Mouse (Mus musculus): ENCODE results near the gene Amacr. TPM values are rescaled to one million over a fixed set of nuclear protein-coding genes. Genes with fewer than 3 reads are reported as not detected.

Amacr gene
- total and polyA plus RNA-seq, 2 experiments from 2014 or later: 10.3 to 10.6 TPM

- H3K4me1 ChIP-seq (ENCODE audit: insufficient read depth): no peaks in the 10 kb centered on the region
- DNase-seq: no peak
- no peak for TF ChIP-seq CTCF (IDR thresholded peaks at IDR 0.05; ENCODE audit: low read depth)
- H3K4me3 ChIP-seq (ENCODE audit: low read depth, low read length): no peak overlapping the region
- no peaks in the 10 kb centered on the region for H3K27me3 ChIP-seq (ENCODE audit: insufficient read depth, low read length)
- no peak overlapping the region for H3K9ac ChIP-seq
- H3K36me3 ChIP-seq (ENCODE audit: insufficient read depth): 0 out of 2 replicates have a peak, but pooled peaks cover 5% of the 10 kb centered on the region
- 50% methylated on average over 2 of the region's 2 CpGs for WGBS
- no peaks in the 10 kb centered on the region for H3K9me3 ChIP-seq (ENCODE audit: low read length)
- H3K4me2 ChIP-seq (ENCODE audit: low read depth): no peak overlapping the region
- H3K27ac ChIP-seq (ENCODE audit: low read depth, low read length): no peak overlapping the region
- no peak for ATAC-seq
Observed at GRCm38 (mm10) chr15:10990411-10990810, 8.9 kb downstream of the Amacr start.

GRCm38 (mm10) chr15:10991566-10991965 is 10.0 kb downstream of the Amacr start:
- no peaks in the 10 kb centered on the region for H3K4me1 ChIP-seq (ENCODE audit: insufficient read depth)
- no peak overlapping the region for H3K4me3 ChIP-seq (ENCODE audit: low read depth, low read length)
- H3K36me3 ChIP-seq (ENCODE audit: insufficient read depth): 0 out of 2 replicates have a peak, but pooled peaks cover 7% of the 10 kb centered on the region
- 0 out of 2 replicates have a peak, but pooled peaks have one; percentile 21 for TF ChIP-seq CTCF (IDR thresholded peaks at IDR 0.05; ENCODE audit: low read depth)
- H3K9ac ChIP-seq: no peak overlapping the region
- H3K27me3 ChIP-seq (ENCODE audit: insufficient read depth, low read length): no peaks in the 10 kb centered on the region
- no peak overlapping the region for H3K4me2 ChIP-seq (ENCODE audit: low read depth)
- 87% methylated on average over 1 of the region's 1 CpGs for WGBS
- DNase-seq: no peak
- ATAC-seq: no peak
- H3K9me3 ChIP-seq (ENCODE audit: low read length): no peaks in the 10 kb centered on the region
- no peak overlapping the region for H3K27ac ChIP-seq (ENCODE audit: low read depth, low read length)

GRCm38 (mm10) chr15:10999832-11000231 is 18.3 kb downstream of the Amacr start:
- 55% methylated on average over 5 of the region's 5 CpGs for WGBS
- Histone ChIP-seq H3K9ac (no peak overlapping the region), H3K4me2 (ENCODE audit: low read depth) (no peak overlapping the region), H3K9me3 (ENCODE audit: low read length) (no peaks in the 10 kb centered on the region), H3K27me3 (ENCODE audit: insufficient read depth, low read length) (no peaks in the 10 kb centered on the region), H3K36me3 (ENCODE audit: insufficient read depth) (0 out of 2 replicates have a peak, but pooled peaks cover 4% of the 10 kb centered on the region), H3K4me3 (ENCODE audit: low read depth, low read length) (no peak overlapping the region), H3K27ac (ENCODE audit: low read depth, low read length) (no peak overlapping the region), H3K4me1 (ENCODE audit: insufficient read depth) (no peaks in the 10 kb centered on the region)
- no peak for DNase-seq
- ATAC-seq: peak; percentile 65
- TF ChIP-seq CTCF (IDR thresholded peaks at IDR 0.05; ENCODE audit: low read depth): no peak

- Histone ChIP-seq H3K9ac (no peak within 1 kb of the TSS), H3K27me3 (ENCODE audit: insufficient read depth, low read length) (no peaks in the 10 kb centered on the region), H3K4me1 (ENCODE audit: insufficient read depth) (no peaks in the 10 kb centered on the region), H3K9me3 (ENCODE audit: low read length) (no peaks in the 10 kb centered on the region), H3K4me2 (ENCODE audit: low read depth) (no peak within 1 kb of the TSS), H3K4me3 (ENCODE audit: low read depth, low read length) (no peak within 1 kb of the TSS), H3K36me3 (ENCODE audit: insufficient read depth) (0 out of 2 replicates have a peak, but pooled peaks cover 2% of the 10 kb centered on the region), H3K27ac (ENCODE audit: low read depth, low read length) (no peak within 1 kb of the TSS)
- DNase-seq (no peak), ATAC-seq (no peak)
- WGBS: 60% methylated on average over 7 of the region's 7 CpGs
- no peak for TF ChIP-seq CTCF (IDR thresholded peaks at IDR 0.05; ENCODE audit: low read depth)
Observed at GRCm38 (mm10) chr15:11000421-11000820, 18.9 kb downstream of the Amacr start, which contains the start of gene Slc45a2. Gene Slc45a2 (plus strand): TSS chr15:11000721.

- Histone ChIP-seq H3K27ac (ENCODE audit: low read depth, low read length) (no peak overlapping the region), H3K4me3 (ENCODE audit: low read depth, low read length) (no peak overlapping the region), H3K9me3 (ENCODE audit: low read length) (no peaks in the 10 kb centered on the region), H3K4me2 (ENCODE audit: low read depth) (no peak overlapping the region), H3K27me3 (ENCODE audit: insufficient read depth, low read length) (no peaks in the 10 kb centered on the region), H3K9ac (no peak overlapping the region), H3K4me1 (ENCODE audit: insufficient read depth) (no peaks in the 10 kb centered on the region), H3K36me3 (ENCODE audit: insufficient read depth) (no peaks in the 10 kb centered on the region)
- no peak for DNase-seq
- no peak for ATAC-seq
- 84% methylated on average over 4 of the region's 4 CpGs for WGBS
- no peak for TF ChIP-seq CTCF (IDR thresholded peaks at IDR 0.05; ENCODE audit: low read depth)
Observed at GRCm38 (mm10) chr15:11003791-11004190, 22.2 kb downstream of the Amacr start.

- Histone ChIP-seq H3K27ac (ENCODE audit: low read depth, low read length) (no peak overlapping the region), H3K4me1 (ENCODE audit: insufficient read depth) (no peaks in the 10 kb centered on the region), H3K27me3 (ENCODE audit: insufficient read depth, low read length) (no peaks in the 10 kb centered on the region), H3K4me3 (ENCODE audit: low read depth, low read length) (no peak overlapping the region), H3K9ac (no peak overlapping the region), H3K9me3 (ENCODE audit: low read length) (no peaks in the 10 kb centered on the region), H3K36me3 (ENCODE audit: insufficient read depth) (no peaks in the 10 kb centered on the region), H3K4me2 (ENCODE audit: low read depth) (no peak overlapping the region)
- no peak for DNase-seq
- no peak for ATAC-seq
- TF ChIP-seq CTCF (IDR thresholded peaks at IDR 0.05; ENCODE audit: low read depth): no peak
- 92% methylated on average over 6 of the region's 6 CpGs for WGBS
Observed at GRCm38 (mm10) chr15:11004646-11005045, 23.1 kb downstream of the Amacr start.

- H3K27ac ChIP-seq (ENCODE audit: low read depth, low read length): no peak overlapping the region
- 22% methylated on average over 5 of the region's 5 CpGs for WGBS
- peak; percentile 76; the same call in 1 of the 2 replicates for ATAC-seq
- DNase-seq: peak; percentile 32
- no peak overlapping the region for H3K4me3 ChIP-seq (ENCODE audit: low read depth, low read length)
- no peaks in the 10 kb centered on the region for H3K36me3 ChIP-seq (ENCODE audit: insufficient read depth)
- H3K9me3 ChIP-seq (ENCODE audit: low read length): no peaks in the 10 kb centered on the region
- H3K27me3 ChIP-seq (ENCODE audit: insufficient read depth, low read length): no peaks in the 10 kb centered on the region
- no peak overlapping the region for H3K9ac ChIP-seq
- H3K4me2 ChIP-seq (ENCODE audit: low read depth): no peak overlapping the region
- no peaks in the 10 kb centered on the region for H3K4me1 ChIP-seq (ENCODE audit: insufficient read depth)
- peak; percentile 50; the same call in 1 of the 2 replicates for TF ChIP-seq CTCF (IDR thresholded peaks at IDR 0.05; ENCODE audit: low read depth)
Observed at GRCm38 (mm10) chr15:11008756-11009155, 27.2 kb downstream of the Amacr start.
